Mouse (Mus musculus): ENCODE results near the gene Gm43302. TPM values are rescaled to one million over a fixed set of nuclear protein-coding genes. Genes with fewer than 3 reads are reported as not detected.
"Not testable (repeated sequence)": the region's sequence is repeated elsewhere in the genome, so short reads cannot be mapped to it uniquely, and the experiment has no call there.

The Gm43302 gene
- polyA plus RNA-seq, 1 experiment = not detected

DNA sequence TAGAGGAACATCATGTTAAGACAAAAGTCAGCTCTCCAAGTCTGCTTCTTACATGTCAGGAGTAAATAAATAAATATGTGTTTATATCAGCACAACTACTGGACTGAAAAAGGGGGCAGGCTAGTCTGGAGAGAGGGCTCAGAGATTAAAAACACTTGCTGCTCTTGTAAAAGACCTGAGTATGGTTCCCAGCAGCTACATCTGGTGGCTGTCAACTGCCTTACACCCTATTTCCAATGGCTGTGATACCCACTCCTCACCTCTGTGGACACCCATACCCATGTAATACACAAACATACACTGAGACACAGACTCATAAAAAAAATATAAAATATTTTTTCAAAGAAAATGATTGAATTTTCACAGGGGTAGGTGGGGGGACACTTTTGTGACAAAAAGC lies 41.0 kb downstream of the Gm43302 start:
- H3K4me3 ChIP-seq (ENCODE audit: low read depth, low read length) = no peak overlapping the region
- TF ChIP-seq CTCF (IDR thresholded peaks at IDR 0.05; ENCODE audit: low read depth, low read length) = no peak
- no peak for TF ChIP-seq EP300 (IDR thresholded peaks at IDR 0.05; ENCODE audit: insufficient read depth, low read depth, low read length)
- no peak for TF ChIP-seq POLR2A (IDR thresholded peaks at IDR 0.05; ENCODE audit: insufficient read depth, low read length)
- H3K9me3 ChIP-seq (replicated peaks; ENCODE audit: control insufficient read depth, insufficient read depth, low read length, poor library complexity, severe bottlenecking) = no peaks in the 10 kb centered on the region
- no peaks in the 10 kb centered on the region for H3K27me3 ChIP-seq (ENCODE audit: control insufficient read depth, insufficient read depth, low read length, poor library complexity, severe bottlenecking)
- no peaks in the 10 kb centered on the region for H3K36me3 ChIP-seq (ENCODE audit: control insufficient read depth, insufficient read depth, low read length, poor library complexity, severe bottlenecking)
- H3K4me1 ChIP-seq (ENCODE audit: control insufficient read depth, insufficient read depth, low read length) = no peaks in the 10 kb centered on the region
- no peak overlapping the region for H3K27ac ChIP-seq (ENCODE audit: insufficient read depth, low read length)
- no peak overlapping the region for H3K9ac ChIP-seq (ENCODE audit: low read depth, poor library complexity, severe bottlenecking)

DNA sequence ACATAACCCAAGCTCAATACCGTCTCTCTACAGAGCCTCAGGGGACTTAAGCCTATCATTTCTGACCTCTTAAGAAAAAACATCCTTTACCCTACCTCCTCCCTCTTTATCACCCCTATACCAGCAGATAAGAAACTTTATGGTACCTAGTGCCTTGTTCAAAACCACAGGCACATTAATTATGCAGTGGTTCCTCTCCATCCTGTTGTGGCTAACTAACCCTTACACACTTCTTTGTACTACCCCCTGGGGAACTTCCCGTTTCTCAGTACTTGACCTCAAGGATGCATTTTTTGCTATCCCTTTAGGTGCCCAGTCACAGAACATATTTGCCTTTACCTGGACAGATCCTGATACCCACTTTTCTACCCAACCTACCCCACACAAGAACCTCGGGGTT lies 48.8 kb downstream of the Gm43302 start:
- not testable (repeated sequence) for H3K9me3 ChIP-seq (replicated peaks; ENCODE audit: control insufficient read depth, insufficient read depth, low read length, poor library complexity, severe bottlenecking); H3K4me1 ChIP-seq (ENCODE audit: control insufficient read depth, insufficient read depth, low read length); H3K9ac ChIP-seq (ENCODE audit: low read depth, poor library complexity, severe bottlenecking); H3K4me3 ChIP-seq (ENCODE audit: low read depth, low read length); H3K27me3 ChIP-seq (ENCODE audit: control insufficient read depth, insufficient read depth, low read length, poor library complexity, severe bottlenecking); H3K36me3 ChIP-seq (ENCODE audit: control insufficient read depth, insufficient read depth, low read length, poor library complexity, severe bottlenecking); H3K27ac ChIP-seq (ENCODE audit: insufficient read depth, low read length)

DNA sequence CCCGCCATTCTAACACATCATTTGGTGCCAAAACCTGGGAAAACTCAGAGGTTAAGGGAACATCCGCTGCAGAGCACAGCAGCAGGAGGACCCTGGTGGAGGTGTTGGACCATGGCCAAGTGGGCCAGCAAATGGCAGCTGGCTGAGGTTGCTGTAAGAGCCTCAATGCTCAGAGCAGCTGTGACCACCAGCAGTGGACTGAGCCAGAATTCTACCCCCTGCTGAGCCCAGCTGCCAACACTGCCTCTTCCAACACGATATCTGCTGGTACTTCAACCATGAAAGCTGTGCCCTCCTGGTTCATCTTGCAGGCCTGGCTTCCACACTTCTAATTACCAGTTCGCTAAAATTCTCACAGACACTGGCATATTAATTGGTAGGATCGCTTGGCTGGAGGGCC lies 52.5 kb downstream of the Gm43302 start:
- H3K9me3 ChIP-seq (replicated peaks; ENCODE audit: control insufficient read depth, insufficient read depth, low read length, poor library complexity, severe bottlenecking); H3K9ac ChIP-seq (ENCODE audit: low read depth, poor library complexity, severe bottlenecking); H3K4me3 ChIP-seq (ENCODE audit: low read depth, low read length); H3K27me3 ChIP-seq (ENCODE audit: control insufficient read depth, insufficient read depth, low read length, poor library complexity, severe bottlenecking); H3K36me3 ChIP-seq (ENCODE audit: control insufficient read depth, insufficient read depth, low read length, poor library complexity, severe bottlenecking); H3K27ac ChIP-seq (ENCODE audit: insufficient read depth, low read length); H3K4me1 ChIP-seq (ENCODE audit: control insufficient read depth, insufficient read depth, low read length): not testable (repeated sequence)

DNA sequence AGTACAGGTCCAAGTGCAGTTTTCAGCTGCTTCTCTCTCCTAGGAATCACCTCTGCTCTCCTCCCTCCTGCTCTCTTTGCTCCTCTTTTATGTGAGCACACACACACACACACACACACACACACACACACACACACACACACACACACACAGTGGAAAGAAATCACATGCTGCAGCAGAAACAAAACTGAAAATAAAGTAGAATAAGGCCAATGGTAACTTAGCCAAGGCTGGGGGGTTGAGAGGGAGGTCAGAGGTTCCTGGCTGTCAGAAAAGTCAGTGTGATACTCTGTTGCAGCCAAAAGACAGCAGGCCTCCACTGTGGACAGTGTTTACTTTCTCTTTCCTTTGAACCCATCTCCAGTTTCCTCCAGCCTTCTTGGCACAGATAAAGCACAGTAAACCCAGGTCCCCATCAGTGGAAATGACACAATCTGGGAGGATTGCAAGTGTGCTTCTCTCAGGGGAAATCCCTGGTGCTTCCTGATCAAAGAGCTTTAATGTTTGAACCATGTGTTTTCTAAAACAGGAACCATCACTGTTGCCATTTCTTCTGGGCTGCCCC lies 53.9 kb downstream of the Gm43302 start, which contains the start of gene Gbp10:
Gbp10 (minus strand) TSS at position 51 of the 565 bp plus-strand sequence.
- H3K27me3 ChIP-seq (ENCODE audit: control insufficient read depth, insufficient read depth, low read length, poor library complexity, severe bottlenecking); H3K36me3 ChIP-seq (ENCODE audit: control insufficient read depth, insufficient read depth, low read length, poor library complexity, severe bottlenecking); H3K4me3 ChIP-seq (ENCODE audit: low read depth, low read length); H3K4me1 ChIP-seq (ENCODE audit: control insufficient read depth, insufficient read depth, low read length); H3K27ac ChIP-seq (ENCODE audit: insufficient read depth, low read length); H3K9me3 ChIP-seq (replicated peaks; ENCODE audit: control insufficient read depth, insufficient read depth, low read length, poor library complexity, severe bottlenecking); H3K9ac ChIP-seq (ENCODE audit: low read depth, poor library complexity, severe bottlenecking): not testable (repeated sequence)

DNA sequence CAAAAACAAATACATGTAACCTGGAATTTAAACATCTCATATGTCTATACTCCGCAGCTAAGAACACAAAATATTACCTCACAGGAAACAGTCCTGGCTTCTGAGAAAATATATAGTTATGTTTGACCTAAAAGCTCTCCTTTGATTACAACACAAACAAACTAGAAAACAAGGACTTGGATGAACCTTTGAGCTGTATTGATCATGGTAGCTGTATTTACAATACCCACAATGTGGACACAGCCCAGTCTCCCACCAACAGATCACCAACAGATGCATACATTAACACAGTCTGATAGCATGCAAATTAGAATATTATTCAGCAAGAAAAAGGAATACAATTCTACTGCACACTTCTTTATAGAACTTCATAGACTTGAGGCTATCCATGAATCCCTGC lies 55.1 kb downstream of the Gm43302 start:
- H3K36me3 ChIP-seq (ENCODE audit: control insufficient read depth, insufficient read depth, low read length, poor library complexity, severe bottlenecking); H3K9me3 ChIP-seq (replicated peaks; ENCODE audit: control insufficient read depth, insufficient read depth, low read length, poor library complexity, severe bottlenecking); H3K9ac ChIP-seq (ENCODE audit: low read depth, poor library complexity, severe bottlenecking); H3K4me1 ChIP-seq (ENCODE audit: control insufficient read depth, insufficient read depth, low read length); H3K27me3 ChIP-seq (ENCODE audit: control insufficient read depth, insufficient read depth, low read length, poor library complexity, severe bottlenecking); H3K27ac ChIP-seq (ENCODE audit: insufficient read depth, low read length); H3K4me3 ChIP-seq (ENCODE audit: low read depth, low read length): not testable (repeated sequence)

DNA sequence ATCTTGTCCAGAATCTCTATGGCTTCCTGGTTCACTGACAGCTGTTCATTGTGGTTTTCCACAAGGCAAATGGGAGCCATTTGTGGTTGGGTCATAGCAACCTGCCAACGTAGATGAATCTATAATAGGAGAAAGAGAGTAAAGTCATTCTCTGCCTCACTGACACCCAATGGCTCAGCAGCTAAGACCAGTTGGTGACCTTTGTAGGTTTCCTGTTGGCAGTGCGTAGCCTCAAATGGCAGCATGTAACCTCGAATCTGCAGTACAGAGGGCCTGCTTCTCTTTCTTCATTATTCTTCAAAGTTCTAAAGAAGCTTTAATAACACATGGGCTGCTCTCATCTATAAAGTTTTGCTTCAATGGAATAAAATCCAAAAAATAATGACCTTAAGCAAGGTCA lies 57.5 kb downstream of the Gm43302 start:
- H3K36me3 ChIP-seq (ENCODE audit: control insufficient read depth, insufficient read depth, low read length, poor library complexity, severe bottlenecking); H3K4me3 ChIP-seq (ENCODE audit: low read depth, low read length); H3K27ac ChIP-seq (ENCODE audit: insufficient read depth, low read length); H3K4me1 ChIP-seq (ENCODE audit: control insufficient read depth, insufficient read depth, low read length); H3K9me3 ChIP-seq (replicated peaks; ENCODE audit: control insufficient read depth, insufficient read depth, low read length, poor library complexity, severe bottlenecking); H3K9ac ChIP-seq (ENCODE audit: low read depth, poor library complexity, severe bottlenecking); H3K27me3 ChIP-seq (ENCODE audit: control insufficient read depth, insufficient read depth, low read length, poor library complexity, severe bottlenecking): not testable (repeated sequence)

DNA sequence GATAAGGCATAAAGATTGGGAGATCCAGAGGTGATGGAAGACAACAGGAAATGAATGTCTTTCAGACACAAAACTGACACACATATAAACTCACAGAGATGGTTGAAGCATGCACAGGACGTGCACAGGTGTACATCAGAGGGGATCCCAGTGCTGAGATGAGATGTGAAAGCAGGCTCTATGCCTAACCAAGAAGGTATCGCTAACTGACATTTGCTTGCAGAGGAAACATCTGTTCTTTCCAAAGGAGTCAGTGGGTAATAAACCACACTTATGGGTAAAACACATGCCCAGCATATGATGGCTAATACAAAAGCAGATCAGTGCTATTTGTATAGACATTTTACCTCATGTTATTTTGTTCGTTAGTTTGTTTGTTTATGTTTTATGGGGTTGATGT lies 84.5 kb downstream of the Gm43302 start:
- H3K27me3 ChIP-seq (ENCODE audit: control insufficient read depth, insufficient read depth, low read length, poor library complexity, severe bottlenecking); H3K9me3 ChIP-seq (replicated peaks; ENCODE audit: control insufficient read depth, insufficient read depth, low read length, poor library complexity, severe bottlenecking); H3K9ac ChIP-seq (ENCODE audit: low read depth, poor library complexity, severe bottlenecking); H3K36me3 ChIP-seq (ENCODE audit: control insufficient read depth, insufficient read depth, low read length, poor library complexity, severe bottlenecking); H3K27ac ChIP-seq (ENCODE audit: insufficient read depth, low read length); H3K4me1 ChIP-seq (ENCODE audit: control insufficient read depth, insufficient read depth, low read length); H3K4me3 ChIP-seq (ENCODE audit: low read depth, low read length): not testable (repeated sequence)

DNA sequence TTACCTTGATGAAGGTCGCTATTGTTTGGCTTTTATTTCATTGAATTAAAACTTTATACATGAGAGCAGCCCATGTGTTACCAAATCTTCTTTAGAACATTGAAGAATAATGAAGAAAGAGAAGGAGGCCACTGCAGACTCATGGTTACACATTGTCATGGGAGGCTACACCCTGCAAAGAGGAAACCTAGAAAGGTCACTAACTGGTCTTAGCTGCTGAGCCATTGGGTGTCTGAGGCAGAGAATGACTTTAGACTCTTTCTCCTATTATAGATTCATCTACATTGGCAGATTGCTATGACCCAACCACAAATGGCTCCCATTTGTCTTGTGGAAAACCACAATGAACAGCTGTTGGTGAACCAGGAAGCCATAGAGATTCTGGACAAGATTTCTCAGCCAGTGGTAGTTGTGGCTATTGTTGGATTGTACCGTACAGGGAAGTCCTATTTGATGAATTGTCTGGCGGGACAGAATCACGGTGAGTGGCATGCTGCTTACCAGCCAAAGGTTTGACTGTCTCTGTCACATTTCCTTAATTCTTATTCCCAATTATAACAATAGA lies 92.6 kb downstream of the Gm43302 start:
- H3K9me3 ChIP-seq (replicated peaks; ENCODE audit: control insufficient read depth, insufficient read depth, low read length, poor library complexity, severe bottlenecking); H3K9ac ChIP-seq (ENCODE audit: low read depth, poor library complexity, severe bottlenecking); H3K4me3 ChIP-seq (ENCODE audit: low read depth, low read length); H3K27ac ChIP-seq (ENCODE audit: insufficient read depth, low read length); H3K27me3 ChIP-seq (ENCODE audit: control insufficient read depth, insufficient read depth, low read length, poor library complexity, severe bottlenecking); H3K4me1 ChIP-seq (ENCODE audit: control insufficient read depth, insufficient read depth, low read length); H3K36me3 ChIP-seq (ENCODE audit: control insufficient read depth, insufficient read depth, low read length, poor library complexity, severe bottlenecking): not testable (repeated sequence)

DNA sequence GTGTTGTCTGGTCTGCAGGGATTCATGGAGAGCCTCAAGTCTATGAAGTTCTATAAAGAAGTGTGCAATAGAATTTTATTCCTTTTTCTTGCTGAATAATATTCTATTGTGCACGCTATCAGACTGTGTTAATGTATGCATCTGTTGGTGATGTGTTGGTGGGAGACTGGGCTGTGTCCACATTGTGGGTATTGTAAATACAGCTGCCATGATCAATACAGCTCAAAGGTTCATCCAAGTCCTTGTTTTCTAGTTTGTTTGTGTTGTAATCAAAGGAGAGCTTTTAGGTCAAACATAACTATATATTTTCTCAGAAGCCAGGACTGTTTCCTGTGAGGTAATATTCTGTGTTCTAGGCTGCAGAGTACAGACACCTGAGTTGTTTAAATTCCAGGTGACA lies 94.3 kb downstream of the Gm43302 start:
- not testable (repeated sequence) for H3K36me3 ChIP-seq (ENCODE audit: control insufficient read depth, insufficient read depth, low read length, poor library complexity, severe bottlenecking); H3K9me3 ChIP-seq (replicated peaks; ENCODE audit: control insufficient read depth, insufficient read depth, low read length, poor library complexity, severe bottlenecking); H3K27me3 ChIP-seq (ENCODE audit: control insufficient read depth, insufficient read depth, low read length, poor library complexity, severe bottlenecking)

More for the DNA sequence above, 94.3 kb downstream of the Gm43302 start:
- H3K4me1 ChIP-seq (ENCODE audit: control insufficient read depth, insufficient read depth, low read length); H3K4me3 ChIP-seq (ENCODE audit: low read depth, low read length); H3K9ac ChIP-seq (ENCODE audit: low read depth, poor library complexity, severe bottlenecking); H3K27ac ChIP-seq (ENCODE audit: insufficient read depth, low read length): not testable (repeated sequence)
